Mouse (Mus musculus) lung, adult 2 months (tissue): ENCODE measurements around the gene Gm39566. TPM values are rescaled to one million over a fixed set of nuclear protein-coding genes. Genes with fewer than 3 reads are reported as not detected.

Source experiments
- DNase-seq: peaks from one replicate; pipeline ENCODE4 v3.0.0; 2022
- H3K4me1 ChIP-seq: fragments of 200-500 bp; 2 replicates; pipeline ENCODE4 v1.6.1; 2011; ENCODE audit warnings: low read length; ENCODE audit not compliant: control insufficient read depth, insufficient read depth
- H3K4me3 ChIP-seq: fragments of 200-500 bp; replicated peaks from 2 replicates; pipeline ENCODE3; 2011; ENCODE audit warnings: low read depth, mild to moderate bottlenecking, control low read depth, low read length; ENCODE audit errors: extremely low read depth
- CTCF ChIP-seq: fragments of 200-500 bp; IDR thresholded peaks from 2 replicates; pipeline ENCODE4 v1.5.1; 2011; ENCODE audit warnings: mild to moderate bottlenecking, low read length, control low read depth; ENCODE audit not compliant: insufficient read depth
- POLR2A ChIP-seq: fragments of 200-500 bp; IDR thresholded peaks from 2 replicates; pipeline ENCODE4 v1.6.1; 2011; ENCODE audit warnings: low read depth, mild to moderate bottlenecking, control low read depth, low read length, borderline replicate concordance; ENCODE audit errors: extremely low read depth
- WGBS: fragments of 180-500 bp; shearing (Covaris S2); methylation state at CpG from one replicate; pipeline ENCODE4 v1.1.7; 2018; 5-methylcytosine and 5-hydroxymethylcytosine counted together
- polyA plus RNA-seq: library from polyadenylated mRNA; depleted of rRNA; stranded (reverse); fragments of >200 nt; gene quantifications from 2 replicates; pipeline ENCODE4 v1.2.3, GENCODE M21; 2012

Gene Gm39566
- polyA plus RNA-seq, 1 experiment, result not detected

GRCm38 (mm10) chr11:69806378-69806777 lies 8.7 kb downstream of the Gm39566 start:
- no peak overlapping the region for H3K4me3 ChIP-seq
- no peak for TF ChIP-seq POLR2A
- TF ChIP-seq CTCF, result no peak
- DNase-seq, result no peak
- WGBS, result 83% methylated on average over 4 of the region's 4 CpGs
- H3K4me1 ChIP-seq, result peaks cover 9% of the 10 kb centered on the region

- Histone ChIP-seq H3K4me1 (peaks cover 18% of the 10 kb centered on the region), H3K4me3 (peak within 1 kb of the TSS; percentile 57)
- peak; percentile 63 for DNase-seq
- TF ChIP-seq CTCF (no peak), POLR2A (no peak)
- 28% methylated on average over 29 of the region's 29 CpGs for WGBS
Observed at GRCm38 (mm10) chr11:69804972-69805909, 9.9 kb downstream of the Gm39566 start, which contains the start of gene Tmem102. TSS of gene Tmem102 (minus strand) at chr11:69805624.

DNA sequence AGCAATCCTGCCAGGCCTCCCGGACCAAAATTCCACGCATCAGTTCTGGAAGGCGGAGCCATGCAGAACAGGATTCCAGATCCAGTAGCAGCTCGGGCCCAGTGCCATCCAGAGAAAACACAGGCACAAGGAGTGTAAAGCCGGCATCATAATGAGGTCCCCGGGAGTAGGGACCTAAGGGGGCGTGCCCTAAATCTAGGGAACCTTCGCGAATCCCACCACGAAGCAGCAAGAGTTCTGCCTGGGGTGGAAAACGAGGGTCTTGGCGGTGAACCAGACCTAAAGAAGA lies 10.5 kb downstream of the Gm39566 start:
- DNase-seq, result peak; percentile 37
- TF ChIP-seq CTCF, result no peak
- TF ChIP-seq POLR2A, result no peak
- Histone ChIP-seq H3K4me3 (no peak overlapping the region), H3K4me1 (peaks cover 20% of the 10 kb centered on the region)
- 13% methylated on average over 12 of the region's 12 CpGs for WGBS

DNA sequence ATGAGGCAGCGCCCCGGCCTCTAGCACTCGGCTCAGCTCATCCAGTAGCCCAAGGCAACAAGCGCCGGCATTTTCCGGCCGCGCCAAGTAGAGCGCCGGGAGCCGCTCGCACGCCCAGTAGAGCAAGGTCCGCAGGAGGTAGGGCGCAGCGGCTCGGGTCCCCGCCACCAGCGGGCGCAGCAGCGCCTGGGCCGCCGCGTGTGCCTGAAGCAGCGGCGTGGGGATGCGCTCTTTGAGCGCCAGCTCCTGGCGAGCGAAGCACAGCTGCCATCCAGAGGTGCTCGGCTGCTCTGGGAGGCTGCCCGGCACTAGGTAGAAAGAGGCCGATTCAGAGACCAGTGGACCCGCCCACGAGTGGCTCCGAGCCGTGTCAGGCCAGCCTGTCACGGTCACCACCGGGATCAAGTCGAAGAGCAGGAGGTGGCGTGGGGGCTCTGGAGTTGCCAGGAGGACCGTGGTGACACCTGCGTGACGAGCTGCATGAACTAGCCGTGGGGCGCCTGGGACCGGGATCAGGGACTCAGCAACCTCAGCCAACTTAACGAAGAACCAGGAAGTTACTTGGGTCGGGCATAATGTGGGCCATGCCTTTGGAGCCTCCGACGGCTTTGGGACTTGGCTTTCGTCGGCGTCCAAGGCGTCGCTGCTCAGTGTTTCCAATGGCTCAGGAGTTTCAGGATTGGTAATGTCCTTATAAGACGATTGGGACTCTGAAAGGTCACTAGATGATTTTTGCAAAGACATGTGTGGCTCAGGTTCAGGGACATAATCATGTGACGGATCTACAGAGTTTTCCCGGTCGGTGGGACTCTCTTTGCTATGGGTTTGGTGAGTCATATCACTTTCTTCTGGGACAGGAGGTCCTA lies 11.1 kb downstream of the Gm39566 start:
- Histone ChIP-seq H3K4me3 (peak overlapping the region; percentile 35), H3K4me1 (peaks cover 20% of the 10 kb centered on the region)
- WGBS, result 2% methylated on average over 60 of the region's 60 CpGs
- peak; percentile 33; the same call in 1 of the 2 replicates for TF ChIP-seq CTCF
- no peak; the same call in 1 of the 2 replicates for TF ChIP-seq POLR2A
- DNase-seq, result peak; percentile 76

GRCm38 (mm10) chr11:69803328-69803727 lies 11.8 kb downstream of the Gm39566 start:
- WGBS, result 4% methylated on average over 12 of the region's 12 CpGs
- TF ChIP-seq CTCF, result no peak
- no peak for TF ChIP-seq POLR2A
- peaks cover 20% of the 10 kb centered on the region for H3K4me1 ChIP-seq
- no peak for DNase-seq
- peak overlapping the region; percentile 35 for H3K4me3 ChIP-seq

- under 1% methylated on average over 31 of the region's 33 CpGs for WGBS
- DNase-seq, result peak; percentile 90
- TF ChIP-seq CTCF (no peak), POLR2A (peak; percentile 44; the same call in 1 of the 2 replicates)
- Histone ChIP-seq H3K4me1 (peaks cover 20% of the 10 kb centered on the region), H3K4me3 (peak overlapping the region; percentile 67)
Observed at GRCm38 (mm10) chr11:69802648-69803105, 12.4 kb downstream of the Gm39566 start.

DNA sequence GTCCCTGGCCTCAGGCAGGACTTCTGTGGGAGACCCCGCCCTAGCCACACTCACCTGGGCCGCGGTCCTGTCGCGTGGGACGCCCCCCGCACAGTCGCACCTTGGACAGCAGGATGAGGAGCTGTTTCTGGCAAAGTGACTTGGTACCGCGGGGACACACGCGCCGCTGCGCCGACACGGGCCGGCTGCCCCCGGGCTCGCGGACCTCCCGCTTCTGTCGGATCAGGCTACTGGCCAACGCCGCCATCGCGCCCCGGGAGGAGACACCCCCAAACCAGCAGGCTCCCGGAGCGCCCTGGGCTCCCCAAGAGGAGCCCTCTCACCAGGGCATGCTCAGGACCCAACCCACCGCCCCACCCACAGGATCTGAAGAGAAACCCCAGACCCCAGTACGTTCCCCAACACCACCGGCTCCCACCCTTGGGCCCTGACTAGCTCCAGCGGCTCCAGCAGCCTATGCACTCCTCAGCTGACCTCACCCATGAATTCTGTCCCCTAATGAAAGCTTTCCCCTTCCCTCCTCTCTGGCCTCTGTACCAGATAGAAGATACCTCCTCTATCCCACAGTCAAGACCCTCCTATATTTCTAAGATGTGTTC lies 13.6 kb downstream of the Gm39566 start, which contains the start of gene Fgf11:
Gene Fgf11, minus strand, starts transcription at position 479 of the 599 bp plus-strand sequence.
- TF ChIP-seq CTCF (no peak), POLR2A (no peak)
- H3K4me1 ChIP-seq, result peaks cover 20% of the 10 kb centered on the region
- 4% methylated on average over 33 of the region's 33 CpGs for WGBS
- H3K4me3 ChIP-seq, result peak within 1 kb of the TSS; percentile 67
- DNase-seq, result no peak

DNA sequence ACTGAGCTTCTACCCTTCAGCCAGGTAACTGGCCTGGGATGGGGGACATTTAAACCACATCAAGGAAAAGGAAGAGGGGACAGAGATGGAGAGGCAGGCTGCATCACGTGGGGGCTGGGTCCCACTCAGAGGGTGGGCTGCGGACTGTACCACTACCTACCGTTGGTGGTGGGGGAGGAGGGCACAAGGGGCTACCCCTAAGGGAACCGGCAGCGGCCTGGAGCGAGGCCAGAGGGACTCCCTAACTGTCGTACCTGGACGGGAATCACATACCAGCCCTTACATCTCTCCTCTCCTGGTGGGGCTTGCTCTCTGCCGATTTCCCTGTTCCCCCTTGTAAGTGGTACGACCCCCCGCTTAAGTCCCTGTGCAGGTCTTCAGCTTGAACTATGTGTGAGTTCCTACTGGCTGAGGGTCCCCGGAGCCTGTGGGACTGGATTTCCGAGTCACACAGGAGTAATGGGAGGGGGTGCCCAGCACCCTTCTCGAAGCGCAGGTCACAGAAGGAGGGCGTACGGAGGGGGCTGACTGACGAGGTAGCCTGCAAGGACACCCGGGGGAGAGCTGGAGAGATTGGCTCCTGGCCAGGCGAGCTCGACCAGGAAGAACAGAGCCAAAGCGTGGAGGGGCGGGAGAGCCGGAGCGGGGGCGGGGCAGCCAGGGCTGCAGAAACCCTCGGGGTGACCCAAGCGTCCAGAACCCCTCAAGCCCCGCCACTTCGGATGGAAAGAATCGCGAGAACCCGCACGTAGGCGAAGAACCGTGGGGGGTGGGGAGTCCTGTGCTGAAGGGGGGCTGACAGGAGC lies 14.5 kb downstream of the Gm39566 start:
- DNase-seq, result peak; percentile 37
- WGBS, result 2% methylated on average over 36 of the region's 36 CpGs
- no peak for TF ChIP-seq CTCF
- TF ChIP-seq POLR2A, result no peak
- peak overlapping the region; percentile 39 for H3K4me3 ChIP-seq
- peaks cover 20% of the 10 kb centered on the region for H3K4me1 ChIP-seq
